Mouse (Mus musculus): ENCODE data around the gene Fosl1. TPM values are rescaled to one million over a fixed set of nuclear protein-coding genes. Genes with fewer than 3 reads are reported as not detected.
A peak's percentile ranks its signal among the peaks of the same experiment; 100 is the strongest.
"Not testable (repeated sequence)": the region's sequence is repeated elsewhere in the genome, so short reads cannot be mapped to it uniquely, and the experiment has no call there.

Gene Fosl1
- polyA plus RNA-seq, 1 experiment from 2014 or later, result not detected

GRCm38 (mm10) chr19:5493301-5493721, 46.0 kb downstream of the Fosl1 start:
- H3K9ac ChIP-seq; H3K9me3 ChIP-seq (replicated peaks); H3K4me3 ChIP-seq (replicated peaks); H3K4me2 ChIP-seq; ATAC-seq (ENCODE audit: low read depth); DNase-seq; H3K27ac ChIP-seq; H3K27me3 ChIP-seq: not testable (repeated sequence)
- H3K4me1 ChIP-seq (replicated peaks), result peaks cover 41% of the 10 kb centered on the region
- WGBS (ENCODE audit: insufficient replicate concordance), result 79% methylated on average over 9 of the region's 9 CpGs
- H3K36me3 ChIP-seq, result peaks cover 63% of the 10 kb centered on the region

- 84% methylated on average over 3 of the region's 3 CpGs for WGBS (ENCODE audit: insufficient replicate concordance)
- H3K4me1 ChIP-seq (replicated peaks), result peaks cover 33% of the 10 kb centered on the region
- H3K4me3 ChIP-seq (replicated peaks), result no peak overlapping the region
- H3K9ac ChIP-seq, result no peak overlapping the region
- no peaks in the 10 kb centered on the region for H3K27me3 ChIP-seq
- H3K4me2 ChIP-seq, result no peak overlapping the region
- H3K27ac ChIP-seq, result peak overlapping the region; percentile 43; the same call in 1 of the 2 replicates
- H3K9me3 ChIP-seq (replicated peaks), result no peaks in the 10 kb centered on the region
- peaks cover 63% of the 10 kb centered on the region for H3K36me3 ChIP-seq
- DNase-seq (no peak), ATAC-seq (ENCODE audit: low read depth) (no peak)
Measured at GRCm38 (mm10) chr19:5494314-5494713, 47.0 kb downstream of the Fosl1 start.

GRCm38 (mm10) chr19:5495353-5496051, 48.2 kb downstream of the Fosl1 start:
- H3K27me3 ChIP-seq, result no peaks in the 10 kb centered on the region
- no peak overlapping the region for H3K4me2 ChIP-seq
- H3K27ac ChIP-seq, result no peak overlapping the region
- no peak overlapping the region for H3K4me3 ChIP-seq (replicated peaks)
- peaks cover 25% of the 10 kb centered on the region for H3K4me1 ChIP-seq (replicated peaks)
- 81% methylated on average over 12 of the region's 12 CpGs for WGBS (ENCODE audit: insufficient replicate concordance)
- no peak overlapping the region for H3K9ac ChIP-seq
- ATAC-seq (ENCODE audit: low read depth) (no peak), DNase-seq (no peak)
- H3K36me3 ChIP-seq, result peaks cover 63% of the 10 kb centered on the region
- H3K9me3 ChIP-seq (replicated peaks), result no peaks in the 10 kb centered on the region

GRCm38 (mm10) chr19:5496052-5496370, 48.7 kb downstream of the Fosl1 start:
- ATAC-seq (ENCODE audit: low read depth), result no peak
- Histone ChIP-seq H3K27ac (no peak overlapping the region; the same call in 1 of the 2 replicates), H3K36me3 (peaks cover 63% of the 10 kb centered on the region), H3K4me2 (no peak overlapping the region), H3K9ac (no peak overlapping the region), H3K4me1 (replicated peaks) (peaks cover 25% of the 10 kb centered on the region), H3K27me3 (no peaks in the 10 kb centered on the region), H3K4me3 (replicated peaks) (no peak overlapping the region), H3K9me3 (replicated peaks) (no peaks in the 10 kb centered on the region)
- 90% methylated on average over 16 of the region's 16 CpGs for WGBS (ENCODE audit: insufficient replicate concordance)
- DNase-seq, result no peak

GRCm38 (mm10) chr19:5500330-5500875, 53.1 kb downstream of the Fosl1 start:
- H3K4me3 ChIP-seq (replicated peaks), result no peak overlapping the region
- DNase-seq, result no peak
- no peak overlapping the region for H3K4me2 ChIP-seq
- 83% methylated on average over 2 of the region's 2 CpGs for WGBS (ENCODE audit: insufficient replicate concordance)
- H3K27ac ChIP-seq, result no peak overlapping the region
- H3K36me3 ChIP-seq, result peaks cover 32% of the 10 kb centered on the region
- no peaks in the 10 kb centered on the region for H3K27me3 ChIP-seq
- no peaks in the 10 kb centered on the region for H3K9me3 ChIP-seq (replicated peaks)
- no peaks in the 10 kb centered on the region for H3K4me1 ChIP-seq (replicated peaks)
- H3K9ac ChIP-seq, result no peak overlapping the region
- ATAC-seq (ENCODE audit: low read depth), result no peak

GRCm38 (mm10) chr19:5503687-5504086, 56.3 kb downstream of the Fosl1 start, which contains the start of gene 1700020D05Rik:
TSS of gene 1700020D05Rik (minus strand) at chr19:5503787.
- peaks cover 6% of the 10 kb centered on the region for H3K36me3 ChIP-seq
- DNase-seq (no peak), ATAC-seq (ENCODE audit: low read depth) (no peak)
- H3K9ac ChIP-seq, result no peak within 1 kb of the TSS
- no peaks in the 10 kb centered on the region for H3K9me3 ChIP-seq (replicated peaks)
- H3K4me2 ChIP-seq, result no peak within 1 kb of the TSS
- no peak within 1 kb of the TSS for H3K27ac ChIP-seq
- H3K4me1 ChIP-seq (replicated peaks), result peaks cover under 1% of the 10 kb centered on the region
- no peaks in the 10 kb centered on the region for H3K27me3 ChIP-seq
- 67% methylated on average over 17 of the region's 17 CpGs for WGBS (ENCODE audit: insufficient replicate concordance)
- H3K4me3 ChIP-seq (replicated peaks), result no peak within 1 kb of the TSS

Other genes with a start within 250 kb of the Fosl1 start
- 7.7 and 10.4 TPM in 2 replicates for gene Pacs1, start 174.4 kb upstream of the Fosl1 start, polyA plus RNA-seq (2015; fragmentation: Nextera tagmentation; extraction: Ambion mirVana)
- gene Sf3b2, start 152.1 kb upstream of the Fosl1 start, polyA plus RNA-seq (2015; fragmentation: Nextera tagmentation; extraction: Ambion mirVana), result 157 TPM in 2 replicates
- 0.15 and 0.17 TPM in 2 replicates for gene Gal3st3, start 149.2 kb upstream of the Fosl1 start, polyA plus RNA-seq (2015; fragmentation: Nextera tagmentation; extraction: Ambion mirVana)
- not detected in 2 replicates for gene Catsper1, start 111.8 kb upstream of the Fosl1 start, polyA plus RNA-seq (2015; fragmentation: Nextera tagmentation; extraction: Ambion mirVana)
- 0.34 and 0.39 TPM in 2 replicates for gene Cst6, start 98.0 kb upstream of the Fosl1 start, polyA plus RNA-seq (2015; fragmentation: Nextera tagmentation; extraction: Ambion mirVana)
- 39.6 and 42.6 TPM in 2 replicates for gene Eif1ad, start 80.8 kb upstream of the Fosl1 start, polyA plus RNA-seq (2015; fragmentation: Nextera tagmentation; extraction: Ambion mirVana)
- 337 and 338 TPM in 2 replicates for gene Banf1, start 80.4 kb upstream of the Fosl1 start, polyA plus RNA-seq (2015; fragmentation: Nextera tagmentation; extraction: Ambion mirVana)
- 35.1 and 41.0 TPM in 2 replicates for gene Sart1, start 58.8 kb upstream of the Fosl1 start, polyA plus RNA-seq (2015; fragmentation: Nextera tagmentation; extraction: Ambion mirVana)
- gene Tsga10ip, start 45.0 kb upstream of the Fosl1 start, polyA plus RNA-seq (2015; fragmentation: Nextera tagmentation; extraction: Ambion mirVana), result 0.12 TPM in 1 of 2 replicates, not detected in the other
- 90.0 and 94.5 TPM in 2 replicates for gene Drap1, start 22.6 kb upstream of the Fosl1 start, polyA plus RNA-seq (2015; fragmentation: Nextera tagmentation; extraction: Ambion mirVana)
- 18.0 and 19.0 TPM in 2 replicates for gene AI837181, start 22.4 kb upstream of the Fosl1 start, polyA plus RNA-seq (2015; fragmentation: Nextera tagmentation; extraction: Ambion mirVana)
- gene Ccdc85b, start 10.3 kb downstream of the Fosl1 start, polyA plus RNA-seq (2015; fragmentation: Nextera tagmentation; extraction: Ambion mirVana), result 2.0 and 2.1 TPM in 2 replicates
- 34.0 and 34.7 TPM in 2 replicates for gene Fibp, start 13.1 kb downstream of the Fosl1 start, polyA plus RNA-seq (2015; fragmentation: Nextera tagmentation; extraction: Ambion mirVana)
- 0.35 and 0.53 TPM in 2 replicates for gene Ctsw, start 21.0 kb downstream of the Fosl1 start, polyA plus RNA-seq (2015; fragmentation: Nextera tagmentation; extraction: Ambion mirVana)
- 20.4 and 21.4 TPM in 2 replicates for gene Efemp2, start 26.4 kb downstream of the Fosl1 start, polyA plus RNA-seq (2015; fragmentation: Nextera tagmentation; extraction: Ambion mirVana)
- gene Mus81, start 40.9 kb downstream of the Fosl1 start, polyA plus RNA-seq (2015; fragmentation: Nextera tagmentation; extraction: Ambion mirVana), result 16.3 and 16.8 TPM in 2 replicates
- 1,341 and 1,482 TPM in 2 replicates for gene Cfl1, start 42.9 kb downstream of the Fosl1 start, polyA plus RNA-seq (2015; fragmentation: Nextera tagmentation; extraction: Ambion mirVana)
- 0.09 TPM in 1 of 2 replicates, not detected in the other for gene 1700020D05Rik, start 56.2 kb downstream of the Fosl1 start, polyA plus RNA-seq (2015; fragmentation: Nextera tagmentation; extraction: Ambion mirVana)
- gene Snx32, start 63.0 kb downstream of the Fosl1 start, polyA plus RNA-seq (2015; fragmentation: Nextera tagmentation; extraction: Ambion mirVana), result 6.4 and 7.0 TPM in 2 replicates
- 0.06 and 0.09 TPM in 2 replicates for gene Ovol1, start 113.1 kb downstream of the Fosl1 start, polyA plus RNA-seq (2015; fragmentation: Nextera tagmentation; extraction: Ambion mirVana)
- gene Ap5b1, start 120.5 kb downstream of the Fosl1 start, polyA plus RNA-seq (2015; fragmentation: Nextera tagmentation; extraction: Ambion mirVana), result 2.3 and 2.9 TPM in 2 replicates
- 164 and 176 TPM in 2 replicates for gene Rnaseh2c, start 154.3 kb downstream of the Fosl1 start, polyA plus RNA-seq (2015; fragmentation: Nextera tagmentation; extraction: Ambion mirVana)
- gene Kat5, start 162.7 kb downstream of the Fosl1 start, polyA plus RNA-seq (2015; fragmentation: Nextera tagmentation; extraction: Ambion mirVana), result 21.7 and 23.8 TPM in 2 replicates
- 24.5 and 28.8 TPM in 2 replicates for gene Rela, start 189.9 kb downstream of the Fosl1 start, polyA plus RNA-seq (2015; fragmentation: Nextera tagmentation; extraction: Ambion mirVana)
- gene Sipa1, start 216.2 kb downstream of the Fosl1 start, polyA plus RNA-seq (2015; fragmentation: Nextera tagmentation; extraction: Ambion mirVana), result 23.3 and 24.6 TPM in 2 replicates
- 13.8 and 15.9 TPM in 2 replicates for gene Map3k11, start 241.2 kb downstream of the Fosl1 start, polyA plus RNA-seq (2015; fragmentation: Nextera tagmentation; extraction: Ambion mirVana)
- gene Pcnx3, start 241.4 kb downstream of the Fosl1 start, polyA plus RNA-seq (2015; fragmentation: Nextera tagmentation; extraction: Ambion mirVana), result 9.1 and 10.1 TPM in 2 replicates